Mouse (Mus musculus): ENCODE results near the gene Fth1.
"Not testable (repeated sequence)": the region's sequence is repeated elsewhere in the genome, so short reads cannot be mapped to it uniquely, and the experiment has no call there.

Fth1 gene

GRCm38 (mm10) chr19:9980258-9980657, at the start of gene Fth1:
Gene Fth1, plus strand, starts transcription at chr19:9980598.
- no peak for DNase-seq (ENCODE audit: low spot score)

GRCm38 (mm10) chr19:9931167-9931607, 49.2 kb upstream of the Fth1 start:
- not testable (repeated sequence) for DNase-seq (ENCODE audit: low spot score)

GRCm38 (mm10) chr19:9933908-9934307, 46.5 kb upstream of the Fth1 start:
- DNase-seq (ENCODE audit: low spot score), result no peak

GRCm38 (mm10) chr19:9936579-9936978, 43.8 kb upstream of the Fth1 start:
- peak; percentile 50 for DNase-seq (ENCODE audit: low spot score)

- DNase-seq (ENCODE audit: low spot score), result no peak
Measured at GRCm38 (mm10) chr19:9937428-9937827, 43.0 kb upstream of the Fth1 start.

GRCm38 (mm10) chr19:9938156-9938823, 42.1 kb upstream of the Fth1 start:
- no peak for DNase-seq (ENCODE audit: low spot score)

- DNase-seq (ENCODE audit: low spot score), result peak; percentile 47
Measured at GRCm38 (mm10) chr19:9938824-9939303, 41.5 kb upstream of the Fth1 start.

- DNase-seq (ENCODE audit: low spot score), result no peak
Measured at GRCm38 (mm10) chr19:9939841-9940240, 40.6 kb upstream of the Fth1 start.

- no peak for DNase-seq (ENCODE audit: low spot score)
Measured at GRCm38 (mm10) chr19:9940903-9941302, 39.5 kb upstream of the Fth1 start.

- DNase-seq (ENCODE audit: low spot score), result no peak
Measured at GRCm38 (mm10) chr19:9941809-9942208, 38.6 kb upstream of the Fth1 start.

GRCm38 (mm10) chr19:9942539-9943533, 37.6 kb upstream of the Fth1 start:
- no peak for DNase-seq (ENCODE audit: low spot score)

GRCm38 (mm10) chr19:9945800-9946564, 34.4 kb upstream of the Fth1 start:
- DNase-seq (ENCODE audit: low spot score), result no peak

- no peak for DNase-seq (ENCODE audit: low spot score)
Measured at GRCm38 (mm10) chr19:9946986-9947385, 33.4 kb upstream of the Fth1 start.

GRCm38 (mm10) chr19:9952390-9952789, 28.0 kb upstream of the Fth1 start:
- no peak for DNase-seq (ENCODE audit: low spot score)

GRCm38 (mm10) chr19:9952912-9953311, 27.5 kb upstream of the Fth1 start:
- DNase-seq (ENCODE audit: low spot score), result no peak

- no peak for DNase-seq (ENCODE audit: low spot score)
Measured at GRCm38 (mm10) chr19:9954055-9954810, 26.2 kb upstream of the Fth1 start.

GRCm38 (mm10) chr19:9954811-9955202, 25.6 kb upstream of the Fth1 start:
- no peak for DNase-seq (ENCODE audit: low spot score)

- no peak for DNase-seq (ENCODE audit: low spot score)
Measured at GRCm38 (mm10) chr19:9955438-9955837, 25.0 kb upstream of the Fth1 start.

- no peak for DNase-seq (ENCODE audit: low spot score)
Measured at GRCm38 (mm10) chr19:9956624-9957388, 23.6 kb upstream of the Fth1 start.

GRCm38 (mm10) chr19:9957965-9958364, 22.4 kb upstream of the Fth1 start:
- no peak for DNase-seq (ENCODE audit: low spot score)

GRCm38 (mm10) chr19:9960769-9961168, 19.6 kb upstream of the Fth1 start:
- no peak for DNase-seq (ENCODE audit: low spot score)
